Mouse (Mus musculus) CH12.LX (cell line): ENCODE data around the gene Slc28a3. TPM values are rescaled to one million over a fixed set of nuclear protein-coding genes. Genes with fewer than 3 reads are reported as not detected.

Source experiments
- DNase-seq: peaks from one replicate; pipeline ENCODE4 v3.0.0-alpha.2; 2013; ENCODE audit errors: extremely low read depth
- H3K27ac ChIP-seq: 2 replicates; pipeline ENCODE4 v1.5.1; 2012; ENCODE audit warnings: low read depth, mild to moderate bottlenecking, control low read depth, moderate library complexity; ENCODE audit not compliant: insufficient read depth
- H3K27me3 ChIP-seq: replicated peaks from 2 replicates; pipeline ENCODE3; 2012; ENCODE audit warnings: inconsistent platforms
- H3K36me3 ChIP-seq, 2 experiments: replicated peaks in 1 of 2; 2 replicates each; pipeline versions ENCODE3 to v1.6.1; 2012; ENCODE audit warnings: inconsistent platforms in 1 of 2, low read length in 1 of 2, mild to moderate bottlenecking in 1 of 2, mixed read lengths in 1 of 2, moderate library complexity in 1 of 2; ENCODE audit not compliant: control insufficient read depth in 1 of 2, insufficient read depth in 1 of 2
- H3K4me1 ChIP-seq, 2 experiments: 2 replicates each; pipeline ENCODE4 v1.6.1; 2012; ENCODE audit warnings: inconsistent platforms in 1 of 2, moderate library complexity in 1 of 2; ENCODE audit not compliant: insufficient read depth in 2 of 2, control insufficient read depth in 1 of 2
- H3K4me2 ChIP-seq: 2 replicates; pipeline ENCODE4 v1.6.1; 2012; ENCODE audit warnings: low read depth, mild to moderate bottlenecking, control low read depth; ENCODE audit not compliant: poor library complexity, insufficient read depth, severe bottlenecking
- H3K4me3 ChIP-seq, 3 experiments: fragments of 150-350 bp in 1 of 3; sonication (generic) in 1 of 3; replicated peaks in 1 of 3; 2 replicates each; pipeline versions ENCODE3 to v1.5.1; 2011 to 2012; ENCODE audit warnings: low read depth in 2 of 3, low read length in 2 of 3, mild to moderate bottlenecking in 2 of 3, moderate library complexity in 2 of 3, control low read depth in 1 of 3, improper control_type of control experiment in 1 of 3, inconsistent platforms in 1 of 3, mixed read lengths in 1 of 3; ENCODE audit not compliant: poor library complexity in 1 of 3
- H3K79me2 ChIP-seq: replicated peaks from 2 replicates; pipeline ENCODE4 v1.6.1; 2012; ENCODE audit warnings: mild to moderate bottlenecking, moderate library complexity; ENCODE audit not compliant: control insufficient read depth, poor library complexity, insufficient read depth, severe bottlenecking; ENCODE audit errors: extremely low read depth
- H3K9ac ChIP-seq: 2 replicates; pipeline ENCODE4 v1.6.1; 2012; ENCODE audit warnings: low read depth, mild to moderate bottlenecking, control low read depth, moderate library complexity; ENCODE audit not compliant: insufficient read depth
- H3K9me3 ChIP-seq: replicated peaks from 2 replicates; pipeline ENCODE3; 2012; ENCODE audit warnings: low read length, inconsistent platforms, mixed read lengths
- BHLHE40 ChIP-seq: IDR thresholded peaks from 2 replicates; pipeline ENCODE4 v1.6.1; 2011; ENCODE audit warnings: mild to moderate bottlenecking, low read depth, low read length, improper control_type of control experiment
- CHD1 ChIP-seq: IDR thresholded peaks from 2 replicates; pipeline ENCODE4 v1.6.1; 2012; ENCODE audit warnings: low read depth, low read length, improper control_type of control experiment, inconsistent platforms
- CTCF ChIP-seq, 2 experiments: IDR thresholded peaks in 1 of 2; conservative IDR thresholded peaks in 1 of 2; 2 replicates each; pipeline ENCODE4 v1.5.1; 2011 to 2012; ENCODE audit warnings: low read depth in 2 of 2, low read length in 2 of 2, improper control_type of control experiment in 1 of 2, inconsistent platforms in 1 of 2, mild to moderate bottlenecking in 1 of 2, moderate library complexity in 1 of 2
- E2F4 ChIP-seq: IDR thresholded peaks from 2 replicates; pipeline ENCODE4 v1.6.1; 2011; ENCODE audit warnings: low read depth, low read length, improper control_type of control experiment; ENCODE audit not compliant: insufficient replicate concordance
- EP300 ChIP-seq: IDR thresholded peaks from 2 replicates; pipeline ENCODE4 v1.6.1; 2011; ENCODE audit warnings: low read length, improper control_type of control experiment
- ETS1 ChIP-seq: conservative IDR thresholded peaks from 2 replicates; pipeline ENCODE4 v1.6.1; 2012; ENCODE audit warnings: low read depth, mild to moderate bottlenecking, inconsistent platforms, low read length, improper control_type of control experiment, moderate library complexity
- HCFC1 ChIP-seq: IDR thresholded peaks from 2 replicates; pipeline ENCODE4 v1.6.1; 2012; ENCODE audit warnings: low read depth, mild to moderate bottlenecking, inconsistent platforms, low read length, improper control_type of control experiment
- IRF4 ChIP-seq: IDR thresholded peaks from 2 replicates; pipeline ENCODE4 v1.6.1; 2014; ENCODE audit warnings: low read depth, mild to moderate bottlenecking, inconsistent platforms, low read length, improper control_type of control experiment
- KAT2A ChIP-seq: IDR thresholded peaks from 2 replicates; pipeline ENCODE4 v1.6.1; 2012; ENCODE audit warnings: low read length, improper control_type of control experiment, inconsistent platforms; ENCODE audit not compliant: insufficient replicate concordance
- MAX ChIP-seq: IDR thresholded peaks from 2 replicates; pipeline ENCODE4 v1.6.1; 2011; ENCODE audit warnings: low read length, improper control_type of control experiment
- MAZ ChIP-seq: IDR thresholded peaks from 2 replicates; pipeline ENCODE4 v1.6.1; 2012; ENCODE audit warnings: low read depth, mild to moderate bottlenecking, inconsistent platforms, low read length, improper control_type of control experiment, moderate library complexity
- MEF2A ChIP-seq: IDR thresholded peaks from 2 replicates; pipeline ENCODE4 v1.6.1; 2014; ENCODE audit warnings: low read depth, mild to moderate bottlenecking, inconsistent platforms, low read length, improper control_type of control experiment, borderline replicate concordance
- NRF1 ChIP-seq: IDR thresholded peaks from 2 replicates; pipeline ENCODE4 v1.6.1; 2014; ENCODE audit warnings: low read depth, mild to moderate bottlenecking, inconsistent platforms, low read length, improper control_type of control experiment, moderate library complexity
- POLR2A ChIP-seq: IDR thresholded peaks from 2 replicates; pipeline ENCODE4 v1.6.1; 2011; ENCODE audit warnings: low read depth, mild to moderate bottlenecking, improper control_type of control experiment, low read length
- RAD21 ChIP-seq: IDR thresholded peaks from 2 replicates; pipeline ENCODE4 v1.6.1; 2011; ENCODE audit warnings: low read depth, mild to moderate bottlenecking, low read length, improper control_type of control experiment, moderate library complexity
- SIN3A ChIP-seq: IDR thresholded peaks from 2 replicates; pipeline ENCODE4 v1.6.1; 2012; ENCODE audit warnings: low read length, improper control_type of control experiment, inconsistent platforms
- SMC3 ChIP-seq: IDR thresholded peaks from 2 replicates; pipeline ENCODE4 v1.6.1; 2011; ENCODE audit warnings: low read depth, low read length, improper control_type of control experiment
- TBP ChIP-seq: conservative IDR thresholded peaks from 2 replicates; pipeline ENCODE4 v1.6.1; 2011; ENCODE audit warnings: low read depth, low read length, improper control_type of control experiment
- TCF12 ChIP-seq: IDR thresholded peaks from 2 replicates; pipeline ENCODE4 v1.6.1; 2014; ENCODE audit warnings: low read depth, mild to moderate bottlenecking, inconsistent platforms, low read length, improper control_type of control experiment
- UBTF ChIP-seq: IDR thresholded peaks from 2 replicates; pipeline ENCODE4 v1.6.1; 2012; ENCODE audit warnings: low read depth, mild to moderate bottlenecking, inconsistent platforms, low read length, improper control_type of control experiment, moderate library complexity
- ZC3H11A ChIP-seq: IDR thresholded peaks from 2 replicates; pipeline ENCODE4 v1.6.1; 2012; ENCODE audit warnings: low read depth, mild to moderate bottlenecking, inconsistent platforms, low read length, improper control_type of control experiment
- dilution Hi-C: fragments of 300-500 bp; cut with MboI; formaldehyde crosslinking; loops from 2 replicates; pipeline ENCODE4 v1.14.3; 2020; ENCODE audit warnings: low sequenced_read_pairs; ENCODE audit not compliant: extremely low pct_unique_long_range_greater_than_20kb, extremely low pct_ligation_motif_present
- in situ Hi-C: fragments of 300-500 bp; cut with MboI; formaldehyde crosslinking; loops from 3 replicates; pipeline ENCODE4 v1.14.3; 2019; ENCODE audit warnings: low sequenced_read_pairs, low pct_ligation_motif_present, low pct_unique_long_range_greater_than_20kb, mixed read lengths
- polyA plus RNA-seq: library from polyadenylated mRNA; unstranded; fragments of >175 nt; gene quantifications from 2 replicates; pipeline ENCODE4 v1.2.1, GENCODE M21; 2012; ENCODE audit warnings: low read depth; ENCODE audit not compliant: insufficient read length
- total RNA-seq, 2 experiments: library from RNA; depleted of rRNA; stranded (reverse); fragments of 300-350 nt in 1 of 2; fragments of >200 nt in 1 of 2; gene quantifications; 2 replicates each; pipeline ENCODE4 v1.2.3; 2012 to 2014

Slc28a3 gene
- total and polyA plus RNA-seq, 3 experiments = not detected

- DNase-seq = no peak
- dilution Hi-C loops = no loop called here
- Histone ChIP-seq H3K9ac (no peak overlapping the region), H3K27me3 (no peaks in the 10 kb centered on the region), H3K4me3 (no peak overlapping the region)
- TF ChIP-seq SMC3 (no peak), MAX (no peak), CHD1 (no peak), TBP (no peak), CTCF (conservative IDR thresholded peaks at IDR 0.05 in 1 of 2, IDR thresholded peaks at IDR 0.05 in 1 of 2; ENCODE audit: low read depth in 2 of 2, low read length in 2 of 2) (no peak), NRF1 (no peak), E2F4 (no peak), RAD21 (no peak), HCFC1 (no peak), KAT2A (no peak), SIN3A (no peak), EP300 (no peak), TCF12 (no peak), POLR2A (no peak), IRF4 (no peak)
- TF ChIP-seq, all 38 proteins: peak for 0
- H3K4me2 ChIP-seq = no peak overlapping the region
- no peaks in the 10 kb centered on the region for H3K9me3 ChIP-seq
- no peaks in the 10 kb centered on the region for H3K79me2 ChIP-seq
- H3K27ac ChIP-seq = no peak overlapping the region
- in situ Hi-C loops = loop anchor here (25.0 kb wide), 1 partner anchor 1118 kb away; the partner anchor contains the start of genes 1700014D04Rik and Spata31d1d
- H3K4me1 ChIP-seq = peaks cover 0 to 15% of the 10 kb centered on the region in 2 experiments; a peak in 2 of 4 replicates
- H3K36me3 ChIP-seq = no peaks in the 10 kb centered on the region
These were observed 8.6 kb upstream of the Slc28a3 start for GRCm38 (mm10) chr13:58619301-58619700.

- Histone ChIP-seq H3K4me1 (peaks cover 0 to 6% of the 10 kb centered on the region in 2 experiments; a peak in 2 of 4 replicates), H3K4me3 (no peak overlapping the region), H3K4me2 (no peak overlapping the region), H3K9me3 (no peaks in the 10 kb centered on the region), H3K36me3 (no peaks in the 10 kb centered on the region), H3K27me3 (peaks cover 3% of the 10 kb centered on the region), H3K27ac (no peak overlapping the region), H3K9ac (no peak overlapping the region), H3K79me2 (no peaks in the 10 kb centered on the region)
- dilution Hi-C loops = no loop called here
- no peak for DNase-seq
- TF ChIP-seq BHLHE40 (no peak), HCFC1 (no peak), MEF2A (no peak), TCF12 (no peak), SIN3A (no peak), UBTF (no peak), EP300 (no peak), ETS1 (no peak), MAZ (no peak), ZC3H11A (no peak), E2F4 (no peak)
- in situ Hi-C loops = loop anchor here (25.0 kb wide), 1 partner anchor 1127 kb away; the partner anchor contains the start of genes 1700014D04Rik and Spata31d1d
These were observed 618 bp downstream of the Slc28a3 start for GRCm38 (mm10) chr13:58610059-58610458.
